Mouse (Mus musculus): ENCODE measurements at regions not wholly inside any gene's neighbourhood (a gene's known extent, or its start where the extent isn't known, plus 50 kb on each side); places are given as distances from the start of the nearest gene placed in this dataset.

DNA sequence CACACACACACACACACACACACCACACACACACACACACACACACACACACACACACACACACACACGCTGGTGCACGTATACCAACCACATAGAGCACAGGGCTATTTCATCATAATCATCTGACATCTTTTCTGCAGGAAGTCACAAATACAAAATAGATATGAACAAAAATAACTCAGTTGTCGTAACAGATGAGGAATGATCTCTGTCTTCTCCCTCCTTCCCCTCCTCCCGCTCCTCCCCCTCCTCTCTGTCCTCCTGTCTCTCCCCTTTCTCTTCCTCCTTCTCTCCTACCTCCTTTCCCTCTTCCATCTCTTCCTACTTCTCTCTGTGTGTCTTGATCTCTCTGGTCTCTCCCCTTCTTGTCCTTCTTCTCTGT lies 85.2 kb upstream of the Bmp2k start:
- H3K27me3 ChIP-seq (ENCODE audit: control insufficient read depth, insufficient read depth, low read length, poor library complexity, severe bottlenecking), result no peaks in the 10 kb centered on the region
- no peaks in the 10 kb centered on the region for H3K36me3 ChIP-seq (ENCODE audit: control insufficient read depth, insufficient read depth, low read length, poor library complexity, severe bottlenecking)
- H3K27ac ChIP-seq (ENCODE audit: insufficient read depth, low read length), result no peak overlapping the region
- no peak for TF ChIP-seq EP300 (IDR thresholded peaks at IDR 0.05; ENCODE audit: insufficient read depth, low read depth, low read length)
- H3K9me3 ChIP-seq (replicated peaks; ENCODE audit: control insufficient read depth, insufficient read depth, low read length, poor library complexity, severe bottlenecking), result no peaks in the 10 kb centered on the region
- H3K9ac ChIP-seq (ENCODE audit: low read depth, poor library complexity, severe bottlenecking), result no peak overlapping the region
- no peak overlapping the region for H3K4me3 ChIP-seq (ENCODE audit: low read depth, low read length)
- no peaks in the 10 kb centered on the region for H3K4me1 ChIP-seq (ENCODE audit: control insufficient read depth, insufficient read depth, low read length)

DNA sequence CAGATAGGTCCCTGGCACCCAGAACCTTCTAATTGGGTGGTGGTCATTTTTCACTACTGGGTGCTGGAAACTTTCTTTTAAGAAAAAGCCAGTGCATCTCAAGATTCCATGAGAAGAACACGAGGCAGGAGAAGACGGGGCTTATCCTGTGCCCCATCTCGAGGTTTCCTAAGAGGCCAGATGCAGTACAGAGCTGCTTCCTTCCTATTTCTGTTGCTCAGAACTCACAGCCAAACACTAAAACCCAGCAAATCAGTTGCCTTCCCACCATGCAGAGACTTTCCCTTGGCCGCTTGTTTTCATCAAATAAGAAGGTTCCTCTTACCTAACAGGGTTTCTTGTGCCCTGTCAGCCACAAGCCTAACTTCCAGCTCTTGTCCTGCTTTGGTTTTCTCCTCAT lies 84.7 kb upstream of the Bmp2k start:
- TF ChIP-seq POLR2A (IDR thresholded peaks at IDR 0.05; ENCODE audit: insufficient read depth, low read length), result no peak
- TF ChIP-seq EP300 (IDR thresholded peaks at IDR 0.05; ENCODE audit: insufficient read depth, low read depth, low read length), result no peak
- no peak for TF ChIP-seq CTCF (IDR thresholded peaks at IDR 0.05; ENCODE audit: low read depth, low read length)
- Histone ChIP-seq H3K27me3 (ENCODE audit: control insufficient read depth, insufficient read depth, low read length, poor library complexity, severe bottlenecking) (no peaks in the 10 kb centered on the region), H3K27ac (ENCODE audit: insufficient read depth, low read length) (no peak overlapping the region)

DNA sequence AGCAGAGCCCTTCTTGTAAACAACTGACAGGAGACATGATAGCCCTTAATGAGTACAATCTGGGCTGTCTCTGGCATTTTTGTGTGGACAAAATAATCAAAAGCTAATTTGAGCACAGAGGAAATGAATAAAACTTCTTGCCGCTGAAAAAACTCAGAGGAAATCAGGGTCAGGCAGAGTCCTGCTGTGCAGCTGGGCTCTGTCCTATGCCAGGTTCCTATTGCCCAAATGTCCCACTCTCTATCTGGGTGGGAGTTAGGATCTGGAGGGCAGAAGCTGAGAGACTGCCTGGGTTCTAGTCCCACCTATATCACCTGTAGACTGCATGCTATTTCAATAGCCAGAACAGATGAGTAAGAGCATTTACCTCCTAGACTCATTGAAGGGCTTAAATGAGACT lies 83.8 kb upstream of the Bmp2k start:
- Histone ChIP-seq H3K4me1 (ENCODE audit: control insufficient read depth, insufficient read depth, low read length) (no peaks in the 10 kb centered on the region), H3K4me3 (ENCODE audit: low read depth, low read length) (no peak overlapping the region), H3K36me3 (ENCODE audit: control insufficient read depth, insufficient read depth, low read length, poor library complexity, severe bottlenecking) (no peaks in the 10 kb centered on the region), H3K9me3 (replicated peaks; ENCODE audit: control insufficient read depth, insufficient read depth, low read length, poor library complexity, severe bottlenecking) (no peaks in the 10 kb centered on the region), H3K27me3 (ENCODE audit: control insufficient read depth, insufficient read depth, low read length, poor library complexity, severe bottlenecking) (no peaks in the 10 kb centered on the region), H3K27ac (ENCODE audit: insufficient read depth, low read length) (no peak overlapping the region), H3K9ac (ENCODE audit: low read depth, poor library complexity, severe bottlenecking) (no peak overlapping the region)
- TF ChIP-seq CTCF (IDR thresholded peaks at IDR 0.05; ENCODE audit: low read depth, low read length) (no peak), POLR2A (IDR thresholded peaks at IDR 0.05; ENCODE audit: insufficient read depth, low read length) (no peak), EP300 (IDR thresholded peaks at IDR 0.05; ENCODE audit: insufficient read depth, low read depth, low read length) (no peak)

More for the DNA sequence above, 84.7 kb upstream of the Bmp2k start:
- H3K9ac ChIP-seq (ENCODE audit: low read depth, poor library complexity, severe bottlenecking), result no peak overlapping the region
- no peaks in the 10 kb centered on the region for H3K4me1 ChIP-seq (ENCODE audit: control insufficient read depth, insufficient read depth, low read length)
- no peaks in the 10 kb centered on the region for H3K9me3 ChIP-seq (replicated peaks; ENCODE audit: control insufficient read depth, insufficient read depth, low read length, poor library complexity, severe bottlenecking)
- H3K4me3 ChIP-seq (ENCODE audit: low read depth, low read length), result no peak overlapping the region
- H3K36me3 ChIP-seq (ENCODE audit: control insufficient read depth, insufficient read depth, low read length, poor library complexity, severe bottlenecking), result no peaks in the 10 kb centered on the region

DNA sequence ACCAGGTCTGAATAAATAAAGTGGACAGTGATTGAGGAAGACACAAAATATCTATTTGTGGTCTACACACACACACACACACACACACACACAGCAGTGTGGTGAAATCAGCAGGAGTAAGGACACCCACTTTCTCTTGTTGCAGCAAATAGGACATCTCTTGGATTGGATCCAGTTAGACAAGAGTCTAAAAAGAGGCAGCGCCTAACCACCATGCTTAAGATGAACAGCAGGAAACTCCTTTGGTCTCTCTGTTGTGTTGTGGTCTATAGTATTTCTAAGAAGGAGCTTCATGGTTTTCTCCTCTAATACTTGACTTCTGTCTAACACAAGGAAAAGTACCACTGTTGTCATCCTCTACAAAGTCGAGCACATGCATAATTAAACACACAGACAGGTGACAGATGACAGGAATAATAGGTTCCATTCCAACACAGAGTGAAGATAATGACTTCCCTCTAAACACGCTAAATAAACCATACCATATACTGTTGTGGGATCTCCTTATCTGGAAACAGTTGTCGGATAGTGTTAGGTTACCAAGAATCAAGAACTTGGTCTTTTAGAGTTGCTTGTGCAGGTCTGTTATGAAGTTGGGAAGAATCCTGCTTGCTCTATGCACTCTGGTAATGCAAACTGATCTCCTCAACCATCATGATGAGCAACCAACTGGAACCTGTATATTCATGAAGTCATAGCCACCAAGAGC lies 82.6 kb upstream of the Bmp2k start:
- H3K27me3 ChIP-seq (ENCODE audit: control insufficient read depth, insufficient read depth, low read length, poor library complexity, severe bottlenecking), result no peaks in the 10 kb centered on the region
- H3K9me3 ChIP-seq (replicated peaks; ENCODE audit: control insufficient read depth, insufficient read depth, low read length, poor library complexity, severe bottlenecking), result no peaks in the 10 kb centered on the region
- no peak overlapping the region for H3K4me3 ChIP-seq (ENCODE audit: low read depth, low read length)
- H3K4me1 ChIP-seq (ENCODE audit: control insufficient read depth, insufficient read depth, low read length), result no peaks in the 10 kb centered on the region
- no peak overlapping the region for H3K9ac ChIP-seq (ENCODE audit: low read depth, poor library complexity, severe bottlenecking)
- TF ChIP-seq POLR2A (IDR thresholded peaks at IDR 0.05; ENCODE audit: insufficient read depth, low read length) (no peak), EP300 (IDR thresholded peaks at IDR 0.05; ENCODE audit: insufficient read depth, low read depth, low read length) (no peak)
- H3K36me3 ChIP-seq (ENCODE audit: control insufficient read depth, insufficient read depth, low read length, poor library complexity, severe bottlenecking), result no peaks in the 10 kb centered on the region
- H3K27ac ChIP-seq (ENCODE audit: insufficient read depth, low read length), result no peak overlapping the region

DNA sequence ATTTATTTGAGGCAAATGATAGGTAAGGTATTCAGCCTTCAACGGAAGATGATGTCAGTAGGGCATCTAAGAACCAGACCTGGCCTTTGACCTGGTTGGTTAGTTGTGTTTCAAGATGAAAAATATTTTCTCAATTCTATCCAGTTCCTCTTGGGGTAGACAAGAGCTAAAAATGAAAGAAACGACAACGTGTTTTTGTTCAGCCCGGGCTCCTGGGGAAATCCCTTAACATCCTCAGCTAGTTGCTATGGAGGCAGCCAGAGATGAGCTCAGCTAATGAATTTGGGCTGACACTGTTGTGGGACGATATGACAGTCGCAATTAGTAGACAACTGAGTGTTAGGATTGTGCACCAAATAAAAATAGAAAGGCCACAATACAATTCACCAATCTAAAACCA lies 80.6 kb upstream of the Bmp2k start:
- Histone ChIP-seq H3K9ac (ENCODE audit: low read depth, poor library complexity, severe bottlenecking) (no peak overlapping the region), H3K27me3 (ENCODE audit: control insufficient read depth, insufficient read depth, low read length, poor library complexity, severe bottlenecking) (no peaks in the 10 kb centered on the region), H3K4me3 (ENCODE audit: low read depth, low read length) (no peak overlapping the region), H3K4me1 (ENCODE audit: control insufficient read depth, insufficient read depth, low read length) (no peaks in the 10 kb centered on the region), H3K9me3 (replicated peaks; ENCODE audit: control insufficient read depth, insufficient read depth, low read length, poor library complexity, severe bottlenecking) (no peaks in the 10 kb centered on the region), H3K36me3 (ENCODE audit: control insufficient read depth, insufficient read depth, low read length, poor library complexity, severe bottlenecking) (no peaks in the 10 kb centered on the region), H3K27ac (ENCODE audit: insufficient read depth, low read length) (no peak overlapping the region)
- no peak for TF ChIP-seq POLR2A (IDR thresholded peaks at IDR 0.05; ENCODE audit: insufficient read depth, low read length)
- TF ChIP-seq EP300 (IDR thresholded peaks at IDR 0.05; ENCODE audit: insufficient read depth, low read depth, low read length), result no peak
- TF ChIP-seq CTCF (IDR thresholded peaks at IDR 0.05; ENCODE audit: low read depth, low read length), result no peak

DNA sequence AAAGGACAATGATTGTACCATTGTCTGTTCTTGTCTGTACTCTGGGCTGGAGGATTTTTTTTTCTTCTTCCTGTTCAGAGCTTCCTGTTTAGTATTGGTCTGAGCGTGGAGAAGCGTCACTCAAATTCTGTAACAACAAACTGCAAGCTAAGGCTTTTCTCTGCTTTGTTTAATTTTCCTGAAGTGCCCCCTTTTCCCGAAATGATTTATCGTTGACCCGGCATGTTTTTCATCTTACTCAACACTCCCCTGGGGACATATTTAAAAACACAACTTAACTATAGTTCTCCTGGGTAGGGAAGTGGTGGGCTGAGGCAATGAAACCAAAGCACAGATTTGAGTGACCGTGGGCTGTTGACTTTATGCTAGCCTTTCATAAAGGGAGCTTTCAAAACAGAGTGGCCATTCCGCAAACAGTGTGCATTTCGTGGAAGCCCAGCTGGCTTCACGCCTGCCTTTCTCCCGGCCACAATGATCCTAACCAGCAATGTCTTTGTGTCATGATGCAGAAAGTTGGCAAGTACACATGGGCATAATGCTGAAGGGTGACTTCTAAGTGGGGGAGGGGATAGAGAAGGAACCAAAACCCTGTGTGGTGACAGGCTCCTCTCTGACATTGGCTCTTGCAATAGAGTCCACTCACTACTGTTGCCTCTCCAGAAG lies 79.8 kb upstream of the Bmp2k start:
- Histone ChIP-seq H3K9ac (ENCODE audit: low read depth, poor library complexity, severe bottlenecking) (no peak overlapping the region), H3K9me3 (replicated peaks; ENCODE audit: control insufficient read depth, insufficient read depth, low read length, poor library complexity, severe bottlenecking) (no peaks in the 10 kb centered on the region), H3K27me3 (ENCODE audit: control insufficient read depth, insufficient read depth, low read length, poor library complexity, severe bottlenecking) (no peaks in the 10 kb centered on the region; the same call in 1 of the 2 replicates), H3K4me1 (ENCODE audit: control insufficient read depth, insufficient read depth, low read length) (no peaks in the 10 kb centered on the region), H3K27ac (ENCODE audit: insufficient read depth, low read length) (no peak overlapping the region), H3K4me3 (ENCODE audit: low read depth, low read length) (no peak overlapping the region), H3K36me3 (ENCODE audit: control insufficient read depth, insufficient read depth, low read length, poor library complexity, severe bottlenecking) (no peaks in the 10 kb centered on the region)
- TF ChIP-seq CTCF (IDR thresholded peaks at IDR 0.05; ENCODE audit: low read depth, low read length) (no peak), POLR2A (IDR thresholded peaks at IDR 0.05; ENCODE audit: insufficient read depth, low read length) (no peak), EP300 (IDR thresholded peaks at IDR 0.05; ENCODE audit: insufficient read depth, low read depth, low read length) (no peak)

Data from ES-Bruce4 (cell line).